In the genomic region with DNA sequence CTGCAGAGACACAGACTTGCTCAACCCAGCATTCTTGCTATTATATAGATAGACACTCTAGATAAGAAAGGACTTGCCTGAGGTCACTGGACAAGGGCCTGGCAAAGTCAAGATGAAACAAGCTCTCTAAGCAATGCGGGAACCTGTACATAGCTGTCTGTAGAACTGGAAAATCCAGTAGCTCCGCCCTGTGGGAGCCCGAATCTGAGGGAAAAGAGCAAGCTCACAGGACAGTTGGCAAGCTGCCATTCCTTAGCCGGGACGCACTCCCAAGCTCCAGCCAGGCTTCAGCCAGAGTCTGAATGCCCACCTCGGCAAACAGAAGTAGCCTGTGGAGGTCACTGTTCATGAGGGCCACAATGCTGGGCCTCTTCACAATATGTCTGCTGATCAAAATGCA, we compare ENCODE assay signal across 9 mouse cellular contexts. TPM values are rescaled to one million over a fixed set of nuclear protein-coding genes. Genes with fewer than 3 reads are reported as not detected.
A peak's percentile ranks its signal among the peaks of the same experiment; 100 is the strongest.
DNase-seq lines count a peak whose midpoint lies in the region; ATAC-seq lines count a peak whose summit lies in the region.
"Had no signal": no experiment of that assay in that cellular context is flagged by ENCODE, and none has a peak within 500 bp of the region (broad histone marks: within the 10 kb centered on the region; RNA-seq: fewer than 3 reads in every experiment).

No protein-coding gene starts in this region.

- H3K4me3 ChIP-seq in midbrain, embryonic 14.5 days (replicated peaks; ENCODE audit: low read depth, low read length) = no peak overlapping the region
- H3K4me3 ChIP-seq in midbrain, embryonic 13.5 days (replicated peaks) = no peak overlapping the region
- H3K4me3 ChIP-seq: hindbrain, embryonic 15.5 days had no signal

- H3K27me3 ChIP-seq in midbrain, embryonic 14.5 days (ENCODE audit: control insufficient read depth, insufficient read depth, low read length) = no peaks in the 10 kb centered on the region
- H3K27me3 ChIP-seq in midbrain, embryonic 13.5 days = 0 out of 2 replicates have a peak, but pooled peaks cover 3% of the 10 kb centered on the region
- H3K27me3 ChIP-seq: hindbrain, embryonic 15.5 days had no signal

- no peak overlapping the region for H3K4me2 ChIP-seq in midbrain, embryonic 14.5 days (ENCODE audit: low read length)
- no peak overlapping the region for H3K4me2 ChIP-seq in midbrain, embryonic 13.5 days (replicated peaks)
- H3K4me2 ChIP-seq: hindbrain, embryonic 15.5 days had no signal

- no peak overlapping the region for H3K9ac ChIP-seq in midbrain, embryonic 14.5 days (replicated peaks; ENCODE audit: low read length)
- no peak overlapping the region for H3K9ac ChIP-seq in midbrain, embryonic 13.5 days (replicated peaks)
- H3K9ac ChIP-seq: hindbrain, embryonic 15.5 days had no signal

- ATAC-seq in cerebellum, adult (ENCODE audit: insufficient number of reproducible peaks, low FRiP score, low TSS enrichment) = no peak
- no peak for ATAC-seq in midbrain, embryonic 14.5 days (ENCODE audit: low FRiP score, low TSS enrichment)
- no peak for ATAC-seq in midbrain, embryonic 13.5 days

- peak; percentile 18 to 40 for DNase-seq in cerebellum, postnatal 14 days
- DNase-seq in midbrain, embryonic 14.5 days = peak; percentile 77
- DNase-seq in large intestine, adult 2 months (ENCODE audit: low read depth, low spot score) = peak; percentile 94
- peak; percentile 87 for DNase-seq in urinary bladder, postnatal 14 days (ENCODE audit: low spot score)
- DNase-seq in Muller cell, postnatal 12 days (ENCODE audit: inconsistent ontology term) = no peak
- no peak for DNase-seq in frontal cortex, postnatal 36 days (ENCODE audit: low spot score in 2 of 2)

- no peaks in the 10 kb centered on the region for H3K36me3 ChIP-seq in midbrain, embryonic 14.5 days (ENCODE audit: control insufficient read depth, insufficient read depth, low read length)
- no peaks in the 10 kb centered on the region for H3K36me3 ChIP-seq in midbrain, embryonic 13.5 days
- H3K36me3 ChIP-seq: hindbrain, embryonic 15.5 days had no signal

- 56% methylated on average over 6 of the region's 6 CpGs for WGBS in midbrain, embryonic 14.5 days
- 58% methylated on average over 6 of the region's 6 CpGs for WGBS in midbrain, embryonic 13.5 days
- WGBS in large intestine, adult 2 months = 14% methylated on average over 6 of the region's 6 CpGs

- no peak overlapping the region for H3K27ac ChIP-seq in midbrain, embryonic 14.5 days (replicated peaks; ENCODE audit: low read depth, low read length)
- H3K27ac ChIP-seq in midbrain, embryonic 13.5 days = no peak overlapping the region
- H3K27ac ChIP-seq: hindbrain, embryonic 15.5 days had no signal

- no peaks in the 10 kb centered on the region for H3K4me1 ChIP-seq in midbrain, embryonic 14.5 days (ENCODE audit: control insufficient read depth, insufficient read depth, low read length)
- H3K4me1 ChIP-seq in midbrain, embryonic 13.5 days (replicated peaks) = no peaks in the 10 kb centered on the region
- H3K4me1 ChIP-seq: hindbrain, embryonic 15.5 days had no signal

- no peaks in the 10 kb centered on the region for H3K9me3 ChIP-seq in midbrain, embryonic 14.5 days (ENCODE audit: control insufficient read depth, low read length)
- no peaks in the 10 kb centered on the region for H3K9me3 ChIP-seq in midbrain, embryonic 13.5 days
- H3K9me3 ChIP-seq: hindbrain, embryonic 15.5 days had no signal

RNA-seq across cellular contexts. Expression of a gene that starts 28.8 kb away (rescaled TPM):
- polyA plus RNA-seq in midbrain, embryonic 14.5 days (2014; fragmentation: Nextera tagmentation; extraction: Ambion mirVana) = 0.15 and 0.38 TPM in 2 replicates
- polyA plus RNA-seq in midbrain, embryonic 13.5 days (2015; fragmentation: Nextera tagmentation; extraction: Ambion mirVana) = 0.39 and 0.75 TPM in 2 replicates
- 7.5 and 28.3 TPM in 2 replicates for polyA plus RNA-seq in large intestine, adult 2 months (2012; rRNA removed)

RNA-seq across cellular contexts. Expression of a gene that starts 51.3 kb away (rescaled TPM):
- 9.6 and 26.3 TPM in 2 replicates for polyA plus RNA-seq in midbrain, embryonic 14.5 days (2014; fragmentation: Nextera tagmentation; extraction: Ambion mirVana)
- 36.8 and 40.1 TPM in 2 replicates for polyA plus RNA-seq in midbrain, embryonic 13.5 days (2015; fragmentation: Nextera tagmentation; extraction: Ambion mirVana)
- 12.9 and 15.4 TPM in 2 replicates for polyA plus RNA-seq in large intestine, adult 2 months (2012; rRNA removed)

Comparison
In these comparisons a context has a peak if more than half of its experiments do, and no peak if none do; other contexts are left out.
1. DNase-seq: peak in cerebellum, postnatal 14 days (2 of 2), midbrain, embryonic 14.5 days (single experiment), large intestine, adult 2 months (single experiment) and urinary bladder, postnatal 14 days (single experiment); none in Muller cell, postnatal 12 days (single experiment) and frontal cortex, postnatal 36 days (0 of 2).